Mouse (Mus musculus): ENCODE data around the gene Mtif3. TPM values are rescaled to one million over a fixed set of nuclear protein-coding genes. Genes with fewer than 3 reads are reported as not detected.

The Mtif3 gene
- polyA plus RNA-seq, 1 experiment from 2014 or later, result 19.8 TPM

- 18% methylated on average over 6 of the region's 6 CpGs for WGBS
- no peak for DNase-seq
- Histone ChIP-seq H3K27me3 (ENCODE audit: insufficient read depth, low read length) (no peaks in the 10 kb centered on the region), H3K27ac (ENCODE audit: low read depth) (no peak overlapping the region), H3K4me3 (ENCODE audit: low read depth, low read length) (no peak overlapping the region), H3K9me3 (ENCODE audit: low read depth, low read length) (no peaks in the 10 kb centered on the region), H3K4me1 (ENCODE audit: insufficient read depth) (peaks cover 2% of the 10 kb centered on the region; the same call in 1 of the 2 replicates), H3K4me2 (no peak overlapping the region), H3K9ac (no peak overlapping the region), H3K36me3 (ENCODE audit: insufficient read depth) (no peaks in the 10 kb centered on the region)
- no peak for TF ChIP-seq CTCF (IDR thresholded peaks at IDR 0.05; ENCODE audit: low read depth)
- ATAC-seq (ENCODE audit: insufficient read depth), result no peak
These were observed 46.8 kb downstream of the Mtif3 start for GRCm38 (mm10) chr5:146916806-146917205.

GRCm38 (mm10) chr5:146916273-146916672 lies 47.3 kb downstream of the Mtif3 start:
- H3K9ac ChIP-seq, result no peak overlapping the region
- no peaks in the 10 kb centered on the region for H3K9me3 ChIP-seq (ENCODE audit: low read depth, low read length)
- WGBS, result 59% methylated on average over 8 of the region's 8 CpGs
- peaks cover 2% of the 10 kb centered on the region; the same call in 1 of the 2 replicates for H3K4me1 ChIP-seq (ENCODE audit: insufficient read depth)
- peak; percentile 20; the same call in 1 of the 2 replicates for TF ChIP-seq CTCF (IDR thresholded peaks at IDR 0.05; ENCODE audit: low read depth)
- no peak overlapping the region for H3K4me3 ChIP-seq (ENCODE audit: low read depth, low read length)
- DNase-seq (no peak), ATAC-seq (ENCODE audit: insufficient read depth) (no peak)
- no peak overlapping the region for H3K27ac ChIP-seq (ENCODE audit: low read depth)
- no peak overlapping the region for H3K4me2 ChIP-seq
- H3K36me3 ChIP-seq (ENCODE audit: insufficient read depth), result no peaks in the 10 kb centered on the region
- no peaks in the 10 kb centered on the region for H3K27me3 ChIP-seq (ENCODE audit: insufficient read depth, low read length)

- ATAC-seq (ENCODE audit: insufficient read depth), result peak; percentile 70; the same call in 1 of the 2 replicates
- H3K27ac ChIP-seq (ENCODE audit: low read depth), result no peak overlapping the region
- DNase-seq, result peak; percentile 79
These were observed 49.4 kb downstream of the Mtif3 start for GRCm38 (mm10) chr5:146914088-146914766.

GRCm38 (mm10) chr5:146913355-146913754 lies 50.2 kb downstream of the Mtif3 start:
- 61% methylated on average over 7 of the region's 7 CpGs for WGBS
- H3K9ac ChIP-seq, result no peak overlapping the region
- no peak overlapping the region for H3K4me2 ChIP-seq
- DNase-seq (no peak), ATAC-seq (ENCODE audit: insufficient read depth) (no peak)
- H3K9me3 ChIP-seq (ENCODE audit: low read depth, low read length), result no peaks in the 10 kb centered on the region
- no peak overlapping the region for H3K4me3 ChIP-seq (ENCODE audit: low read depth, low read length)
- no peaks in the 10 kb centered on the region for H3K27me3 ChIP-seq (ENCODE audit: insufficient read depth, low read length)
- TF ChIP-seq CTCF (IDR thresholded peaks at IDR 0.05; ENCODE audit: low read depth), result no peak
- no peaks in the 10 kb centered on the region for H3K4me1 ChIP-seq (ENCODE audit: insufficient read depth)
- H3K36me3 ChIP-seq (ENCODE audit: insufficient read depth), result no peaks in the 10 kb centered on the region
- no peak overlapping the region for H3K27ac ChIP-seq (ENCODE audit: low read depth)

More at GRCm38 (mm10) chr5:146914088-146914766, 49.4 kb downstream of the Mtif3 start:
- Histone ChIP-seq H3K4me2 (no peak overlapping the region), H3K4me3 (ENCODE audit: low read depth, low read length) (no peak overlapping the region), H3K9me3 (ENCODE audit: low read depth, low read length) (no peaks in the 10 kb centered on the region), H3K27me3 (ENCODE audit: insufficient read depth, low read length) (no peaks in the 10 kb centered on the region), H3K4me1 (ENCODE audit: insufficient read depth) (no peaks in the 10 kb centered on the region), H3K36me3 (ENCODE audit: insufficient read depth) (no peaks in the 10 kb centered on the region), H3K9ac (no peak overlapping the region)
- 22% methylated on average over 9 of the region's 9 CpGs for WGBS
- TF ChIP-seq CTCF (IDR thresholded peaks at IDR 0.05; ENCODE audit: low read depth), result peak; percentile 80

GRCm38 (mm10) chr5:146912206-146912605 lies 51.4 kb downstream of the Mtif3 start:
- Histone ChIP-seq H3K9ac (no peak overlapping the region), H3K4me2 (0 out of 2 replicates have a peak overlapping the region, but pooled peaks have one; percentile 12), H3K9me3 (ENCODE audit: low read depth, low read length) (no peaks in the 10 kb centered on the region), H3K4me3 (ENCODE audit: low read depth, low read length) (no peak overlapping the region), H3K27ac (ENCODE audit: low read depth) (no peak overlapping the region), H3K4me1 (ENCODE audit: insufficient read depth) (no peaks in the 10 kb centered on the region), H3K27me3 (ENCODE audit: insufficient read depth, low read length) (no peaks in the 10 kb centered on the region), H3K36me3 (ENCODE audit: insufficient read depth) (no peaks in the 10 kb centered on the region)
- DNase-seq (peak; percentile 51), ATAC-seq (ENCODE audit: insufficient read depth) (peak; percentile 59)
- WGBS, result 7% methylated on average over 9 of the region's 9 CpGs
- no peak for TF ChIP-seq CTCF (IDR thresholded peaks at IDR 0.05; ENCODE audit: low read depth)

- DNase-seq (peak; percentile 33), ATAC-seq (ENCODE audit: insufficient read depth) (no peak)
- no peak overlapping the region for H3K4me3 ChIP-seq (ENCODE audit: low read depth, low read length)
- peak; percentile 45 for TF ChIP-seq CTCF (IDR thresholded peaks at IDR 0.05; ENCODE audit: low read depth)
- no peak overlapping the region for H3K9ac ChIP-seq
- H3K27ac ChIP-seq (ENCODE audit: low read depth), result no peak overlapping the region
- whole genome bisulfite sequencing, result 33% methylated on average over 11 of the region's 11 CpGs
- no peaks in the 10 kb centered on the region for H3K4me1 ChIP-seq (ENCODE audit: insufficient read depth)
- H3K9me3 ChIP-seq (ENCODE audit: low read depth, low read length), result no peaks in the 10 kb centered on the region
- no peaks in the 10 kb centered on the region for H3K36me3 ChIP-seq (ENCODE audit: insufficient read depth)
- H3K4me2 ChIP-seq, result no peak overlapping the region
- no peaks in the 10 kb centered on the region for H3K27me3 ChIP-seq (ENCODE audit: insufficient read depth, low read length)
These were observed 55.0 kb downstream of the Mtif3 start for GRCm38 (mm10) chr5:146908629-146909028.

- Histone ChIP-seq H3K4me2 (no peak overlapping the region), H3K36me3 (ENCODE audit: insufficient read depth) (no peaks in the 10 kb centered on the region), H3K9me3 (ENCODE audit: low read depth, low read length) (no peaks in the 10 kb centered on the region), H3K4me3 (ENCODE audit: low read depth, low read length) (no peak overlapping the region), H3K27ac (ENCODE audit: low read depth) (no peak overlapping the region), H3K4me1 (ENCODE audit: insufficient read depth) (no peaks in the 10 kb centered on the region), H3K27me3 (ENCODE audit: insufficient read depth, low read length) (no peaks in the 10 kb centered on the region), H3K9ac (no peak overlapping the region)
- TF ChIP-seq CTCF (IDR thresholded peaks at IDR 0.05; ENCODE audit: low read depth), result no peak
- ATAC-seq (ENCODE audit: insufficient read depth), result no peak
- peak; percentile 38 for DNase-seq
- 23% methylated on average over 5 of the region's 5 CpGs for WGBS
These were observed 56.1 kb downstream of the Mtif3 start for GRCm38 (mm10) chr5:146907533-146907932.

All from lung, embryonic 14.5 days (tissue).